Mouse (Mus musculus): ENCODE results near the gene Srp72. TPM values are rescaled to one million over a fixed set of nuclear protein-coding genes. Genes with fewer than 3 reads are reported as not detected.

Gene Srp72
- 100 to 1,000 TPM; 121 to 128 TPM for total RNA-seq (2021)
- long read RNA-seq, experiment 1, transcript Srp72-201 (19 exons, 3,625 nt), result major isoform, 12 of 23 reads
- long read RNA-seq, experiment 1, partial matches to known transcripts, result 2 of 23 reads
- long read RNA-seq, experiment 1, other reads (novel, unspliced or antisense), result 6 of 23 reads
- long read RNA-seq, experiment 2, transcript Srp72-201 (19 exons, 3,625 nt), result major isoform, 11 of 19 reads
- long read RNA-seq, experiment 2, partial matches to known transcripts, result 5 of 19 reads
- long read RNA-seq, experiment 2, other reads (novel, unspliced or antisense), result 2 of 19 reads

DNA sequence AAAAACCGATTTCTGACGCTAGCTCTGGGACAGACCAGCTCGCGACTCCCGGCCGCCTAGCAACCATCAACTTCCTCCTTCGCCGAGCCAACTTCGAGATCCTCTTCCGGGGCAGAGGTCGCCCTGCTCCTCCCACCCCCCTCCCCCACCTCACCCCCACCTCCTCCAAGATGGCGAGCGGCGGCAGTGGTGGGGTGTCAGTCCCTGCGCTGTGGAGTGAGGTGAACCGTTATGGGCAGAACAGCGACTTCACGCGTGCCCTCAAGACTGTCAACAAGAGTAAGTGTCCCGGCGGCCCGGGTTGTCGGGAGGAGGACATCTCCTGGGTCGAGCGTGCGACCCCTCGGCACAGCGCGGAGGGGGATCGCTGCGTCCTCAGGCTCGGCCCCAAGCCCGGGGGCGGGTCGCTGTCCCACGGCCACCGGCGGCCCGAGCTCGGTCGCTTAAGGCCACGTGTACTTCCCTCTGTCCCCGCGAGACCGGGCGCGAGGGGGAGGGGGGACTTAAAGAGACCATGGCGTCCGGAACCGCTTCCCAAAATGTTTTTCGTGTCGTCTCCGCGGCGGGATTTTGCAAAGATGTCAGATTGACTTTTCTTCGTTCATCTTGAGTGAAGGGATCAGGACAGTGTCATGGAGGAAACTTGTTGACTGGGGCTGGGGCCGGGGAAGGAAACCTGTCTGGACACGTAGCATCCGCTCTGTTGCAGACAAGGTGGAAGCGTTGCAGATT is at the start of gene Srp72:
TSS of gene Srp72 (plus strand) at position 130 of the 732 bp plus-strand sequence.
- DNase-seq (ENCODE audit: low spot score in 2 of 2), result peak; percentile 83 to 85

DNA sequence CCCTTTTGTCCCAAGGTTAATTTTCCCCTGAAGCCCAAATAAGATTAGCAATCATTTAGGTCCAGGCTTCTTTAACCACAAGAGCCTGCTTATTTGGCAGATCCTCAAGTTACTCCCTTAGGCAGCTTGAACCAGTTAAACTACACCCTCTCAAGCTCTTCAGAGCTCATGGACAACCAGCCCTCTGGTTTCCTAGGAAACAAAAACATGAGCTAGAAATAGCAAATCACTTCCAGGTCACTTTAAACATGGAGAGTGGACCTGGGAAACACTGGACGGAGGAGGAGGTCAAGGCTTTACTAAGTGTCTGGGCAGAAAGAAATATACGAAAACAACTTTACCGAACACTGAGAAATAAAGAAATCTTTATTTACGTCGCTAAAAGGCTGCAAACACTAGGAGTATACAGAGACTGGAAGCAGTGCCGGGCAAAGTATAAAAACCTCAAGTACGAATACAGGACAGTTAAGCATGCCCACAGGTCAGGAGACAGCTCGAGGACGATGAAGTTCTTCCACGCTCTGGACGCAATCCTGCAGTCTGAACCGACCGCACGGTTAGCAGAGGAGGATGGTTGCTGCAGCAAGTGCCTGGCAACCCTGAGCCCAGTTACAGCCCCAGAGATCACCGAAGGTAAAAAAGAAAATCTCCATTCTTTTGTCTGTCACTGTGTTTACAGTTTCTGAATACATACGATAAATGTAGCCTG is 46.2 kb upstream of the Srp72 start:
- DNase-seq (ENCODE audit: low spot score in 2 of 2), result peak; percentile 28 to 58

- no peak for DNase-seq (ENCODE audit: low spot score in 2 of 2)
Measured at GRCm38 (mm10) chr5:76929180-76929877, 45.2 kb upstream of the Srp72 start.

GRCm38 (mm10) chr5:76939717-76940116 is 34.8 kb upstream of the Srp72 start:
- no peak for DNase-seq (ENCODE audit: low spot score in 2 of 2)

DNA sequence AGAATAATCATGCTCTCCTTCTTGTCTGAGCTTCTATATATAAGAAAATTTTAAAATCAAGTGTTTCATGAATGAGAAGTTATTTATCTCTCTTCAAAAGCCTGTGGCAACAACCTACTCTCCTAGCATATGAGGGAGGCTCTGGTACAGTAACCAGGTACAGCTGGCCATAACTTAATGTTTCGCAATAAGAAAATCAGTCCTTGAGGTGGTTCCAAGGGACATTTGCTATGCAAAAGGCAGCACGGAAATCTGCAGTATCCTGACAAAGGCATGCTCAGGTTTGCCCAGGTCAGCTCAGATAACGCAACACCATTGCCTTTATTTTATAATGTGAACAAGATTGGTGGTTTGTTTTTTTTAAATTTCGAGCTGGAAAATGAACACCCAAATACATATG is 32.5 kb upstream of the Srp72 start:
- no peak for DNase-seq (ENCODE audit: low spot score in 2 of 2)

DNA sequence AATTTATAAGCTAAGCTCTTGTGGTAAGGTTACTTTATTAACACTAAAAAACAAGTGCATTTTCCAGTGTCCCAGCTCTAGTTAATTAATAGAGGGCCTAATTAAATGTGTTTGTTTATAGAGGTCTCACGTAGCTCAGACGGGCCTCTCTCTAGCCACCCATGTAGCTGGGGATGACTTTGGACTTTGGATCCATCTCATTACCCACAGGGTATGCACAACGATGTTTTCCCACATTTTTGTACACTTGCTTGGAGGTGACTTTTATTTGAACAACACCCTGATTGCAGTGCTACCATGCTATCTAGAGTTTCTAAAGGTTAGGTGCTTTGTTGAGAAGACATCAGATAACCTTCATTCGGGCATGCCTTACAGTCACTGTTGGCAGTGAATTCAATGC is 32.0 kb upstream of the Srp72 start:
- no peak for DNase-seq (ENCODE audit: low spot score in 2 of 2)

DNA sequence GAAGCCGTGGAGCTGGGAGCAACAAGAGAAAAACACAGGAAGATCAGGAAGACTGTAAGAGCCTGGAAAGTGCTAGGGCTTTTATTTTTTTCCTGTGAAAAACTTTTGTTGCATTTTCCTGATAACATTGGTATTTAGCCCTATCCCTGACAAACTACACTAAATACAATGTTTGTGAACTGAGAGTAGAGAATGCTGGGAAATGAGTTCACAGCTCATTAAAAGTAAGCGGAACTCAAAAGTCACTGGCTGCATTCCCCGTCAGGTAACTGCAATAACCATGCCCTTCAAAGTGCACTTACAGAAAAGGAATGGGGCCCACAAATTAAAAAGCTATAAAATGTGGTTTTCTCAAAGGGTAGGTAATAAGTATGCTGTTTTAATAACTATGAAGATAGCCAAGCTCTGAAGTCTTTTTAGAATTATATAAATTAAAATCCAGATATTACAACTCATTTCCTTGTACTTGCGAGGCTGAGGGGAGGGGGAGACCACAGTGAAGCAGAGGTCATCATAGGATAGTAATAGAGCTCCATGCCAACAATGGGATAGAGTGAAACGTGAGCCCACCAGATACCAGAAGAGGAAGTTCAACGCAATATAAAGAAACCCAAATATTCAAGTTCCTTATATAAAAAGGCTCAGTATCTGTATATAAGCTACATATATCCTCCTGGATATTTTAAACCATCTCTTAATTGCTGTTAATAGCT is 29.4 kb upstream of the Srp72 start:
- DNase-seq (ENCODE audit: low spot score in 2 of 2), result no peak

- no peak for DNase-seq (ENCODE audit: low spot score in 2 of 2)
Measured at GRCm38 (mm10) chr5:76945678-76946033, 28.8 kb upstream of the Srp72 start.

DNA sequence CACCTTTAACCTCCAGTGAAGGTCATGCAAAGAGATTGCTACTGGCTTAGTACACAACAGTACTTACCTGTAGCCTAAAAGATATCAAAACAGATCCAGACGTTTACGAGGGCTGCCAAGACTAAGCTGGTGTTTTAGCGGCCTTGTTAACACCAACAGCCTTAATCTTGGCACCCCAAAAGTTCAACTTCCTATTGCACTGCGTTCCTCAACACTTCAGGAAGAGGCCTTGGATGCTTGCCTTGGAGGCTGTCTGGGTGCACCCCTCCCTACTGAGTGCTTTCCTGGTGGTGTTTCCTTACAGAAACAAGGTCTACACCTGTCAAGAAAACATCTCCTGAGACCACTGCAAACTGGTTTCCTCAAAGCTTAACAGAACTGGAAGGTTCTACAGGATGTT is 27.3 kb upstream of the Srp72 start:
- no peak for DNase-seq (ENCODE audit: low spot score in 2 of 2)

GRCm38 (mm10) chr5:76947758-76948157 is 26.7 kb upstream of the Srp72 start:
- no peak for DNase-seq (ENCODE audit: low spot score in 2 of 2)

DNA sequence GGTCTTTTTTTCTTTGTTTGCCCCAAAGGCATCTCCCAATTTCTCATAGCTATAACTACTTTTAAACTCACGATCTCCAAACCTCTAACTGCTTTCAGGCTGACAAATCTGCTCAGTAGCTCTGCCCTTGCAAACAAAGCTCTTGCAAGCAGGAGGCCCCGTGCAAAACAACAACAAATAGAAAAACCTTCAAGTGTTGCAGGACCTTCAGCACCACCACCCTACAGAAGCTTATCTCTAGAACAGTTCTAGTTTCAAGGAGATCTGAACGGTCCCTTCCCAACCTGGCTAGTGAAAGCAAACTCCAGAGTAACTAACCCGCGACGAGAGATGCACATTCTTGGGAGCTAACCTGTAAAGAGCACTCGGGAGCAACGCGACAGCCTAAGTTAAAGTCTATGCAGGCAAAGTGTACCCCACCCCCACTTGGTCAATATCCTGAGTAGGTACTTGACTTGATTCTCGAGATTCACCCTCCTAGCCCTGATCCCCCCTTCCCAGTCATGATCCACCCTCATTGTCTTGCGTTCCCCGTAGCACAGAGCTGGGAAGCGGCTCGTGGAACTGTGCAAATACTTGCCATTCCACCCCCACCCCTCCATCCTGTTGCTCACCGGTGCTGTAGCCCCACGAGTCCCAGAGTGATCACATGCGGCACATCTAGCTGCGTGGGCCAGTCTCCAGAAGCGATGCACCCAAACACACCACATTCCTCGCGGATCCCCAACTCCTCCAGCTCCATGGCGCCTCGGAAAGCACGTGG is 24.0 kb upstream of the Srp72 start:
- no peak for DNase-seq (ENCODE audit: low spot score in 2 of 2)

DNA sequence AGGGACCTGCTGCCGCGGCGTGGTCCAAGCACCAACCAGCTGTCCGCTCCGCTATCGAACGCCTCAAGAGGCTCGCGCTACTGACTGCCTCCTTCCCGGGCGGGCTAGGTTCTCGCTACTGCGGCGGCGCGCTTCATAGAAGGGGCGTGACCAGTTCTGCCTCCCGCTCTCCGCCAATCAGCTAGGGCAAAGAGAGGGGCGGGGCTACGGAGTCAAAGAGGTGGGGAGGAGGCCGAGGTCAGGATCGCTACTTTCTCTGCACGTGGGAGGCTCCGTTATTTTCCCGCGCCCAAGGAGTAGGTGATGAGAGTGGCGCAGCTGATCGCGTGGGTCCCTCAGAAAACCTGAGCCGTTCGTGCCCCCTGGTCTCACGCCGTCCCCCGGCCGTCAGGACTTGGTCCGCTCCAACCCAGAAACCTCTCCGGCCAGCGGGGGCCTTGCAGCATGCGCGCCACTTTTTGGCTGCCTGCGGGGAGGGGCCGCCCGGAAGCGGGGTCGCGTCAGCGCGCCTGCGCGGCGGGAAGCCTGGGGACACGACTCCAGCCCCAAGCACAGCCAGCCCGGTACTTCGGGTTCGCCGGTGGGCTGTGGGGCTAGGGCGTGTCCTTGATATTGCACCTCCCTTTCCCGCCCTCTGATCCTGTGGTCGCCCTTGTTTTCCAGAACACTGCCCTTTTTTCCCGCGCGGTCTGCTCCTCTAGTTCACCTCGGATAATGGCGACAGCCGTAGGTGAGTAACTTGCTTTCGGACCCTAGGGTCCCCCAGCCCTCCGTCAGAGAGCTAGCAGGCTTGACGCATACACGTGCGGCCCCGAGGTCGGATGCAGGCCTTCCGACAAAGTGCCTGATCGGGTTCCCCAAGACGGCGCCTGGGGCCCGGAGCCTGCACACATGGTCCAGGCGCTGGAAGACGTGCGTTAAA is 23.1 kb upstream of the Srp72 start, which contains the start of the genes Paics and Ppat:
TSS of gene Paics (plus strand) at position 202 of the 922 bp plus-strand sequence.
TSS of gene Ppat (minus strand) at position 473 of the 922 bp plus-strand sequence.
- DNase-seq (ENCODE audit: low spot score in 2 of 2), result peak; percentile 96 to 97

GRCm38 (mm10) chr5:76952112-76953040 is 22.1 kb upstream of the Srp72 start:
- no peak for DNase-seq (ENCODE audit: low spot score in 2 of 2)

DNA sequence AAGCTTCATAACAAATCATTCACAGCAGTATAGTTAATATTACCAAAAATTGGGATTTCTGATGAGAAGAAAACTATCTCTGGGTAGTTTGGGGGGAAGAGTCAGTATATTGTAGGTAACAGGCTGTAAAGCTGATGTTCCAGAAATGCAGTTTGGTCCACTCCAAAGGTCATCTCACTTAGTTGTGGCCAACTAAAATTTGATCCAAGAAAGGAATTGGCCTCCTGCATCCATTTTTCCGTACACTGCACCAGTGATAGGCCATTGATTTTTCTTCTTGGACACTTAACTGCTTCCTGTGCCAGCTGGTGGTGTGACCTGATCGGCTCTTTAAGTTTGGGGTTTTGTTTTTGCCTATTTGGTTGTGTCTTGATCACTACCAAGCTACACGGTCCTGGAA is 20.7 kb upstream of the Srp72 start:
- no peak for DNase-seq (ENCODE audit: low spot score in 2 of 2)

DNA sequence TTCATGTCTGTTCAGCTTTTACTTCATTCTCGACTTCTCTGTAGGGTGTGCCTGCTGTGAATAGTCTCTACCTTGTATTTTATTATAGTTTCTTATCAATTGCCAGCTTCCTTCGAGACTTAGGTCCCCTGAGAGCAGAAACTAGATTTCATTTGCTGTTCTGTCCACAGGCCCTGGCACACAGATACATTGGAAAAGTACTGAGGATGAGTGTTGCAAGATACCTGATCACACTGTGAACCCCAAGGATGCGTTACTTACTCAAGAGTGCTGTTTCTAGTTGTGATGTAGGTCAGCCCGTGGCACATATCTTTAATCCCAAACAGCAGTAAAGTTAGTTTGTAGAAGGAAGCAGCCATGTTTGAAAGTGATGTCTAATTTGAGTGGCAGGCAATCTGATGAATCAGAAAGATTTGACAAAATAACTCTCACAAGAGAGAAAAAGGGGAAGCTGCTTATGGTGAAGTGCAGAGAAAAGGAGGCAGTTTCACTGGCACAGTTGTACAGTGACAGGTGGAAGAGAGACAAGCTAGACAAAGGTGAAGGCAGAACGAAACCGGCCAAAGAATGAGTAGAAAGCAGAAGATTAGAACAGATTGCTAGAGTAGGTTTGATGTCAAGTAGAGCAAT is 20.1 kb upstream of the Srp72 start:
- no peak for DNase-seq (ENCODE audit: low spot score in 2 of 2)

DNA sequence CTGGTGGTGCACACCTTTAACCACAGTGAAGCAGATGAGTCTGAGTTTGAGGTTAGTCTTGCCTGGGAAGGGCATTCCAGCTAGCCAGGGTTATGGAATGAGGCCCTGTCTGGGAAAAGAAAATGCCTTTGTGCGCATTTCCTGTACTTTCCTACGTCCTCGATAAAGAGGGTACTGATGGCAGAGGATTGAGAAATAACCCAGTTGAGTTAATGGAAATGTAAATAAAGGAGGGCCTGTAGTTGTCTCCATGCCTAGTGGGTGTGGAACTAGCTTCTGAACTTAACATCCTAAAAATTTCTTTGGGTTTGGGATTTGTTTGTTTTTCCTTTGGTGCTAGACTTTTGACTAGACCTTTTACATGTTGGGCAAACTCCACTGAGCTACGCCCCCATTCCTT is 19.0 kb upstream of the Srp72 start:
- DNase-seq (ENCODE audit: low spot score in 2 of 2), result no peak

GRCm38 (mm10) chr5:76957954-76958353 is 16.5 kb upstream of the Srp72 start:
- no peak for DNase-seq (ENCODE audit: low spot score in 2 of 2)

All from layer of hippocampus, postnatal 14 days (tissue).